Mouse (Mus musculus) lung, postnatal 4 days (tissue): ENCODE results near the gene Zfp811.
"Not testable (repeated sequence)": the region's sequence is repeated elsewhere in the genome, so short reads cannot be mapped to it uniquely, and the experiment has no call there.

Experiments used
- DNase-seq, 2 experiments: peaks; one replicate each; pipeline ENCODE4 v3.0.0; 2021

Gene Zfp811

DNA sequence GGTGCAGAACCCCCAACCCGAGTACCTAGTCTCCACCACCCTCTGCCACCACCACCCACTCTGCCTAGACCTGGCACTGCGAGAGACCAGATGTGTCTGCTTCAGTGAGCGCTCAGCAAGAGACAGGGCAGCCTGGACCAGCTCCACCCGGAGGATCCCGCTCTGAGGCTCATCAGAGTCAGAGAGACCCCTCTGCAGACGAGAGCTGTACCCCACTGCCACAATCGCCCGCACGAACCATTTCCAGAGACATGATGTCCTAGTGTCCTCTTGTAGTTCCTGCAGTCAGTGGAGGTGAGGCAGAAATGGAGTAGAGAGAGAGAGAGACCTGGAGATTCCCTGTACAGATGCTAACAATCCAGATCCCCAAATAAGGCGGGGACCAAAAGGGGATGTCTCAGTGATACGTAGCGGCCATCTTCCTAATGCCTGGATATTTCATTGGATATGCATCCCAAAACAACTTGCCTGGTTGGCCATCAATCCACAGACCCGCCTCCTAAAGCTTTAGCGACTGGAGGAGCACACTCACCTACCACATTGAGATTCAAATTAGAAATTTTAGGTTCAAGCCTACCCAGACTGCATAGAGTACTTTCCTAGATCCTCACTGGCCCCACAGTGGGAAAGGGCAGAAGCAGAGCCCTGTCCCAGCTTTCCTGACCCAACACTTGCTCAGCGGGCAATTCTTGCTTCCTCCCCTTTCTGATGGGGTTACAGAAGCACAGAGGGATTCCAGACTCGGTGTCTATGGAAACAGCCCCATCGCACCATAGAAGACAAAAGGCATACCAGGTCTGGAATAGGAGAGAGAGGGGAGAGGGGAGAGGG lies at the start of gene Zfp811:
Gene Zfp811, minus strand, starts transcription at position 388 of the 831 bp plus-strand sequence.
- DNase-seq, result peak; percentile 24 to 31

DNA sequence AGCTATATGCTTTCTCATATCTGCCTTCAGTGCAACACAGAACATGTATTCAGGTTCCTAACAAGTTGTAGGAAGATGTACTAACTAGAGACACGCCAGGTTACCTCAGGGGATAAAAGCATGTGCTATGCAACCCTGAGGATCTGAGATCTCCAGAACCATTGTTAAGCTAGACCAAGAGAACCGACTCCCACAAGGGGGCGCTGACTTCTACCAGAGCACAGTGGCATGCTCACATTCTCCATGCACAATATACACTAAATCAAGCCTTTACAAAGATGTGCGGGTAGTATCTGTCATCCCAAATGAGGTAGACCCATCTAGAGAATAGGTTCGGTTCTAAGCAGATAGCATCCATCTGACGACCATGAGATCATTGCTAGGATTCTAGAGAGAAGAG lies 47.0 kb upstream of the Zfp811 start:
- DNase-seq, result not testable (repeated sequence)

DNA sequence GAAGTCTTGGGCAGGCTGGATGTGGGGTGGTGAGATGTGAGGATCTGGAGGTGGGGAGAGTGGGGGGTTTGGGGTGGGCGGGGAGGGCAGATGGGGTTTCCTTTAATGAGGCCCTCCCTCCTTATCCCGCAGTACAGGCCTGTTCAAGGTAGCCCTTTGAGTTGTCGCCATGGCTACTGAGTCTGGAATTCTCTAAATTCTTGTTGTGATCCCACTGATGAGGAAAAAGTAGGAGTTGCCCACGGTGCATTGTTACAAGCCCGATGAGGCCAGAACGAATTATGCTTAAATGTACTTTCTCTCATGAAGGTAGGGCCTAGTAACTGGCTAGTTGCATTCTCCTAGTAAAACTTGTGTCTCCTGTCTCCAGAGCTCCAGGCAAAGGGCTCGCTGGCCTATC lies 41.9 kb upstream of the Zfp811 start:
- DNase-seq, result no peak

DNA sequence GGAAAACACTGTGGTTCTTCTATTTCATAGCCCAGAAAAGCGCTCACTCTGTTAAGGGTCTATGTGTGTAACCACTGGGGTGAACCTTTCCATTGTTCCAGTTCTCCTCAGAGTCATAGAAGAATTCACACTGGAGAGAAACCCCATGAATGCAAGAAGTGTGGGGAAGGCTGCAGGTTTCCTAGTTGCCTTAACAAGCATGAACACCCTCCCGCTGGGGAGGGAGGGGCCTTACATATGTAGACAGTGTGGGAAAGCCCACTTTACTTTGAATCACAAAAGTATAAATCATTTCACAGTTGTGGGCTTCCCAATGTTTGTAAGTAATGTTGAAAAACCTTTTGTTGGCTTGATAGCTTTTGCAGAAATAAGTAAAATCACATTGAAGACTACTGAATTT lies 31.7 kb upstream of the Zfp811 start:
- no peak for DNase-seq

DNA sequence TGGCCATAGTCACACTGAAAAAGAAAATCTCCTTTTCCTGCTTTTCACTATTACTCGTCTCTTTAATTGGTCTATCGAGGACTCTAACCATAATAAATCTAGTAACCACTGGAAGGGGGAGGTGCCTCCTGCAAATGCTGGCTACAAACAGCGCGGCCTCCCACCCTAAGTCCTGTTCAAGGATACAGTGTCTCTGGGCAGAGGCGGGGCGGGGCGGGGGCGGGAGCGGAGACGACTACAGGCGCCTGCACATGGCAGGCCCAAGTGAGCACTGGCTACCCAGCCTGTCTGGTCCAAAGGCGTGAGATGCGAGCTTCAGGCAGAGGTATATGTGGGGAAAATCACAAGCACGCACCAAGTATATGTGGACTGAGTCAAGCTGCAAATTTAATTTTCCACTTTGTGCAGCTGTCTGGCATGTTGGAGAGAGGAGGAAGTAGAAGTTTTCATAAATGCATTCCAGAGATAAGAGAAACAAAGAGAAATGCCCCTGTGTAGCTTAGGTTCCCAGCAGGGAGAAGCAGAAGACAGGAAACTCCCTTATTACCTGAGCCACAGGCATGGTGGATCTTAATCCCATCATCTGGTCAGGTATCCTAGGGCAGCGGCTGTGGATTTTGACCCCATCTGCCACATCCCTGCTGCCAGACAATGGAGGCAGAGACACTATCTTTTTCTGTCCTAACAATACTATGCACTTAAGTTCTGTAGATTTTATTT lies 29.5 kb upstream of the Zfp811 start:
- peak in 1 of 2 experiments; percentile 25 for DNase-seq

DNA sequence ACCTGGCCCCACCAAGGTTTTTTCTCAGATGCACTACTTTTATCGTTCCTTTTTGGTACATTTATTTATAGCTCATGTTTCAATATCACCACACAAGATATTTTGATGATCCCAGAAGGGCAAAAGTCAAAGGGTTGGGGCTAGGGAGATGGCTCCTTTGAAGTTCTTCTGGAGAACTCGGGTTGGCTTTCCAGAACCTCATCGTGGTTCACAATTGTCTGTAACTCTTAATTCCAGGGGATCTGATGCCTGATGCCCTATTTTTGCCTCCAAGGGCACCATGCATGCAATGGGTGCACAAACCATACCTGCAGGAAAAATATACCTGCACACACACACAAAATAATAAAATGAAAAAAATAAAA lies 20.7 kb upstream of the Zfp811 start:
- DNase-seq, result no peak

DNA sequence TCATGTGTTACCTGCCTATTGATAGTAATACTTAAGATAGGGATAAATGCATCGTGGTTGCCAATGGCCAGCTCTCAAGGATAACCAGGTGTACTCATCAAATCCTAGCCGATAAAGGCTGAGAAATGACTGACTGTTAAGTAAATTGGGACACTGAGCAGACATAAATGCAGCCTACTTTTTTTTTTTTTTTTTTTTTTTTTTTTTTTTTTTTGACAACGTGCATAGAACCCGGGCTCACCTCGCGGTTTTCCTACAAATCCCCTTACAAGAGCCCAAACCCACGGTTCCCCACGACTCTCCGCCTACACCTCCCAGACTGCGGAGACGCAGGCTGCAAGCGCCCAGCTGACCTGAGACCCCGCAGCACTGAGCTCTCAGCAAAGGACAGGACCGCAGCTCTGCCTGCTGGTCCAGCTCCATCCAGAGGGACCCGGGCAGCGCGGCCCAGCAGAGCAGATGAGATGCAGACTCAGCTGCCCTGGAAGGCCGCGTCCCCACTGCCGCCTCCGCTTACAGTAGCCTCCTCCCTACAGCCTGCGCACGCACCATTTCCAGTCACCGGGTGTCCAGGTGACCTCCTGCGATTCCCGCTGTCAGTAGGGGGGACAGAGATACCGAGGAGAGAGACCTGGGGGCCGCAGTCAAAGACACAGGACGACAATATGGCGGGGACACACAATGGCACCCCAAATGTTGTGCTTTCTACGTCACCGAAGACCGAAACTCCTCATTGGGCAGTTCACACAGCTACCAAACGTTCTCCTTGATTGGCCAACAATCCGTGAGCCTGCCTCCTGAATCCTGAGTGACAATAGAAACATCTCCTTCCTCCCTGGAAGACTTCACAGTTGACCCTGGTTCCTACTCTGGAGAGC lies 20.0 kb upstream of the Zfp811 start, which contains the start of gene Zfp799:
Gene Zfp799, minus strand, starts transcription at position 722 of the 878 bp plus-strand sequence.
- peak; percentile 71 to 78 for DNase-seq

DNA sequence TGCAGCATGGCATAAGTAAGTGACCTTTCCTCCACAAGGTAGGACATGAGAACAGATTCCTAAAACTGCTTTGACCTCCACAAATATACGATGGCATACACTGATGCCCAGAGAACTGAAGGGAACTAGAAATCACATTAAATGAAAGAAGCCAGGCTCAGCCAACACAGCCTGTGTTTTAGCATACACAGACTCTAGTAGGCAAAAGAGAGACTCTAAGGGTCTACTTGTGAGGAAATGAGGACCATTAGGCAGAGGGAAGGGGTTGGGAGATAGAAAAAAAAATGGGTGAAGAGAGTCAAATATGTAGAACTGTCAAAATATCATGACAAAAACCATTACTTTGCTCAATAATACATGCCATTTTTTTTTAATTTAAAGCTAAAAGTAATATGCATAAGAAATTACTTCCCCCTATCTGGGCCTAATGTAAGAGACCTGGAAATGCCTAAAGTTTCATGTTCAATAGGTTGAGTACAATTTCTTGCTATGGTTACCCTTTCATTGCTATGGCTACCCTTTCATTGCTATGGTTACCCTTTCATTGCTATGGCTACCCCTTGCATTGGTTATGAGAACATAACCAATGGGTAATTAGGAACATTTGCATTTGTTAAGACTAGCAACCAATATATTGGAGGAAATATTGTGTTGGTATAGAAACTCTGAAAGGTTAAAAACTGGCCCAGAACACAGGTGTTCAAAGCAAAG lies 6.5 kb upstream of the Zfp811 start:
- no peak for DNase-seq

DNA sequence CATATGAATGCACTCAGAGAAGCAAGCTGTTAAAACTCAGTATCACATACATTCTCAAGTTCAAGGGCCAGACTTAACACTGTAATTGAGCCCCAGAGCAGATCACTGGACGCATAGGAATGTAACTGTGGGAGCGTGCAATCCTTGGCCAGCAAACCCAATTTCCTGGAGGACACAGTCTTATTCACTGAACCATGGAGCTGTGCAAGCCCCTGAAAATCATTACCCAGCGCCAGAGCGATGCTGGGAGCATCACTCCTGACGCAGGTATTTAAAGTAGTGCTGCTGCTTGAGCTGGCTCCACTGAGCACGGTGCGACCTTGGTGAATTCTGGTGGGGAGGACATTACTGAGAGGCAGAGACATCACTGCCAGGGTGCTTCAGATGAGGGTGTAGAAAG lies 4.4 kb upstream of the Zfp811 start:
- DNase-seq, result no peak

DNA sequence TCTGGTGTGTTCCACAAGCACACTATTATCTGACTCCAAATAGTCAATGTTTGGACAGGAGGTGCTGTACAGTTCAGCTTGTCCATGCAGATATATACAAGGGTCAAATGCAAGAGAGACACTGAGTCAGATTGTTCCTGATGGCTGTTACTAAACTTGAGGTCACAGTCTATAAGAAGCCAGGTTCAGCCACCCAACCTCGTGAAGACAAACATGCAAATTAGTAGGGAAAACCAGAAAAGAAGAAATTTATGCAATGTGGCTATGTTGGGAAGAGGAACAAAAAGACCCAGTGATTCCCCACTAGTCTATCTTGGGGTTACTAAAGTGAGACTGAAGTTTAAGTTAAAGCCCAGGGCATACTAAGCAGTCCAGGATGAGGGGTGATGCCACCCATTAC lies 917 bp upstream of the Zfp811 start:
- DNase-seq, result no peak

DNA sequence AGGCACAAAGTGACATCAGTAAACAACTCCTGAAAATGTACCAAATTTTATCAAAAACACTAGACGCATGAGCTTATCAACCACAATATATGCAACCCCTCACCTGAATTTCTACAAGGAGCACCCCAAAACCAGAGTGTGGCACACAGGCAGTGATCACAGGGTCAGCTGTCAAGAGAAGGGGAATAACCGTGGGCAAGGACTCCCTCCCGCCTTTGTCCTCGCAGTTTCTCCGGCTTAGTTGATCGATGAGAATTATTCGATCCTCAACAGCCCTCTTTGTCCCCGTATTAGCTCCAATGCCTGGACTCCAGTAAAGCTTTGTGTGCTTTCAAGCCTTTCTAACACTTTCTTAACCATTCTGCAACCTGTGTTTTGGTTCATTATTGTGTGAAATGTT lies 810 bp downstream of the Zfp811 start:
- DNase-seq, result no peak

DNA sequence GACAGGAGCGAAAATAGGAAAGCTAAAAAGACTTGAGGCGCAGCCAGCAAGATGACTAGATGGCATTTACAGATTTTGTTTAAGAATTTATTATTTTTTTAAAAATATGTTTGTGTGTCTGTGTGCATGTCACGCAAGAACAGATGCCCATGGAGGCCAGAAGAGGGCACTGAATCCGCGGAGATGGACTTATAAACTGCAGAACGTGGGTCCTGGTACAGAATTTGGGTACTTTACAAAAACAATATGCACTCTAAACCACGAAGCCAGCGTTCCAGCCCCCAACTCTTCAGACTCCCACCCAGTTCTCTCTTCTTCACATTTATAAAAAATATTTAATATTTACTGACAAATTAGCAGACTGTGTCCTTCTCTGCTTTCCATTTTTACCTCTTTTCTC lies 20.5 kb downstream of the Zfp811 start:
- DNase-seq, result no peak

DNA sequence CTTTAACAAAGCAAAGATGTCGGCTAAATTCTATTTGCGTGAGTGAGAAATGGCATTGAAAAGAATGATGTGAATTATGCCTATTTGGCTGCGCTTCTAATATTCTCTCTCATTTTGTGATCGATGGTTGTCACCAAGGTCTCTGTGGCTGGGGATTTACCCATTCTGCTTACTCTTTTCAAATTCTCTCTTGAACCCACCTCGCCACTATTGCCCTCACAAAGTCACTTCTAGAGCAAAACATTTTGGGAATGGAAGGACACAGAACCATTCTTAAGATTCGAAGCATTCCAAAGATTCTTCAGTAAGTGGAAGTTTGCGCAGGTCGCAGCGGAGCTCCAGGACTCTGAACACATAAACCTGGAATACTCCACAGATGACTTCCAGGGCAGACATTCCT lies 21.2 kb downstream of the Zfp811 start:
- no peak for DNase-seq

DNA sequence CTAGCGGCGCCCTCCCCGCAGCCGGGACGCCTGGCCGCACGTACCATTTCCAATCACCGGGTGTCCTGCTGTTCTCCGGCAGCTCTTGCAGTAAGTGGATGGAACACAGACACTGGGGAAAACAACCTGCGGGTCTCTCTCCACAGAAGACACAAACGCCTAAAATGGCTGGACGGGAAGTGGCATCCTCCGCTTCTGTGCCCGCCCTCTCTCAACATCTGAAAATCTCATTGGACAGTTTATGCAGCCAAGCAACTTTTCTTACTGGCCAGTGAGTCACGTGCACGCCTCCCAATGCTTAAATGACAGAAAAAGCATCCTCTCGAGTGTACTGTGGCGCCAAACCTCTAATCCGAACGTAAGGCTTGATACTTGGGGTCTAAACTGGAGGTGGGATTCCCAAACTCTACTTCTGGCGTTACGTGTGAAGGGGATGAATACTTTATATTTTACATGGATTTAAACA lies 21.6 kb downstream of the Zfp811 start, which contains the start of gene Zfp871:
Gene Zfp871, minus strand, starts transcription at position 194 of the 466 bp plus-strand sequence.
- peak; percentile 87 to 90 for DNase-seq

DNA sequence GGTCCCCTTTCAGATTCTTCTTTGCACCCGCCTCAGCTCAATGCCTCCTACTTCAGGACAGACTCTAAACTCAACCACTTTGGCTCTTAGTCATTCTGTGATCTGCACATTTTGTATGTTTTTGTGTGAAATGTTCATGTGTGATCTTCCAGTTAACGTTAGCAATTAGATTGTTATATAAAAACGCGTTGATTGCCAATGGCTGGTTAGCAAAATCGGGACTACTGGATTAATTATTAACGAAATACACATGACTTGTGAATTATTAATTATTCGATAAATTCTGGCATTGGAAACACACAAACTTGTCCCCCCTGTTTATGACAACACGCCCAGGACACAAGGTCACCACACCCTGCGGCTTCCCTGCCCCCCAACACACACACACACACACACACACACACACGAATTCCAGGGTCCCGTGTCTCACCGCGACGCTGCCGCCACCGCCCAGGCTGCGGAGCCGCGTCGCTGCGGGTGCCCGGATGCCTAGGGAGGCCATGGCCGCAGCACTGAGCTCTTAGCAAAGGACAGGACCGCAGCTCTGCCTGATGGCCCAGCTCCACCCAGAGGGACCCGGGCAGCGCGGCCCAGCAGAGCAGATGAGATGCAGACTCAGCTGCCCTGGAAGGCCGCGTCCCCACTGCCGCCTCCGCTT lies 22.2 kb downstream of the Zfp811 start:
- no peak for DNase-seq

DNA sequence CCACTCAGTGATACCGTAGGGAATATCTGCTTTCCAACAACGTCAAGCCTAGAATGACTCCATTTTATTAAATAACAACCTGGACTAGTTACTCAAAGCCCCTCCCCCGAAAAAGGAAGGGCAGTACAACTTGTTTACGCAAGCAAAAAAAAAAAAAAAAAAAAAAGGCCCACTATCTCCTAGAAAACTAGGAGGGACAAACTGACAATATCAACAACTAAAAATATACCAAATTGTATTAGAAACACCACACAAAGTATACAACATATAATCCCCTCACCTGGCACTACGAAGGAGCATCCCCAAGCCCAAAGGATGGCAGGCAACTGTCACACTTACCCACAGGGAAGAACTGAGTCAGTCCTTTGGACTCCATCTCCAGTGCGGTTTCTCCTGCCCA lies 22.8 kb downstream of the Zfp811 start:
- DNase-seq, result no peak

DNA sequence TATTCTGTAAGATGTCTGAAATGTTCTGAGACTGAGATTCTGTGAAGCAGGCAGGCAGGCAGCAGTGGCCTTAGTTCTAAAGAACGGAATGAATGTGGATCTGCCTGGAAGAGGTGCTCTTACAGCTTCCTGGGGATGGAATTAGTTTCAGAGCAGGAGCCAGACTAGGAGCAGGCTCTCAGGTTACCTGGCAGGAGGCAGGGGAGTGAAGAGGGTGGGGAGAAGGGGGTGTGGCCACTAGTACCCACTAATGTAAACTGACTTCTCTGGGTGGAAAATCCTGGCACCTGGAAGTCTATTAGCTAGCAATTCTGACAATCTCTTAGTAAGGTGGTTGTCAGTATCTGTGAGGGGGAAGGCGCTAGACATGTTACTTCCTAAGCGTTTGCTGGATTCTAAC lies 24.1 kb downstream of the Zfp811 start:
- DNase-seq, result no peak

DNA sequence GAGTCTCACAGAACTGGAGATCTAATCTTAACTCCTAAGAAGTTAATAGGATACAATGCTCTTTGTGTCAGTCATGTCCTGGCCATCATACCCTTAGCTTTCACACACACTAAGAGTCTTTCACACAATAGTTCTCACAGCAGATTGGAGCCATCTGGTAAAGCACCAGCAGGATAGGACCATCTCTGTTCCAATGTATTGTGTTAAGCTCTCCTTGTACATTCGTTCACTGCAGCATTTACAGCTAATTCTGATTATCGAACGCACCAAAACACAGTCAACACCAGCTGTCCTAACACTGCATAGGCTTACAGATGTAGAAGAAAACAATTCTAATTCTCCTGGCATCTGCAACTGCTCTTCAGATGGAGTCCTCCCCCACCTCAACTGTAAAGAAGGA lies 32.2 kb downstream of the Zfp811 start:
- no peak for DNase-seq

DNA sequence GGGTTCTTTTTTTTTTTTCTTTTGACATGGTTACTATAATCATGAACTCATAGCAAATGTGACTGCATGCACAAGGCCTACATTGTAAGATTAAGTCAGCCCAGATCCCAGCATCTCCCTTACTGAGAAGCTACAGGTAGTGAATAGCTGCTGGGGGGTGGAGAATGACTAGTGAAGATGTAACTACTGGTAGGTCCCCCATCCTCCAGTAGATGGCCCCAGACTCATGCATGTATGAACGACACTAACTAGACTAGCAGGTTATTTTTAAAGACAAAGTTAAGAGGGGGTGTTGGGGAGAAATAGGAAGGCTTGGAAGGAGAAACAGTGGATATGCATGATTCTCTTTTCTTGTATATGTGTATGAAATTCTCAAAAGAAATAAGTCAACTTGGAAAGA lies 38.5 kb downstream of the Zfp811 start:
- DNase-seq, result no peak

DNA sequence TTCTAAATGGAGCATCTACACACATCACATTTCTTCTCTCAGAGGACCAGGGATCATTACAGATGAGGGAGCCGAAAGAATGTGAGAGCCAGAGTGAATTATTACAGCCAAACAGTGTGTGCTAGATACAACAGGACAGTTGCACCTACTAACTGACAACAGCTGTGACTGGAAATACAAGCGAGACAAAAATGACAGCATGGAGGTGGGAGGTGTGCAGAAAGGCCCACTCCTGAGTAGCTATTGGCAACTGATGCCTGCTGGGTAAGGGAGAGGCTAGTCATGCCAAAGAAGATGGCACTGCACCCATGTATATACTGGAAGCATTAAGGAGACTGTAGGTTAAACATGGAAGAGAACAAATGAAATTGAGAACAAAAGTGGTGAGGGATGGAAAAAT lies 43.3 kb downstream of the Zfp811 start:
- no peak for DNase-seq

DNA sequence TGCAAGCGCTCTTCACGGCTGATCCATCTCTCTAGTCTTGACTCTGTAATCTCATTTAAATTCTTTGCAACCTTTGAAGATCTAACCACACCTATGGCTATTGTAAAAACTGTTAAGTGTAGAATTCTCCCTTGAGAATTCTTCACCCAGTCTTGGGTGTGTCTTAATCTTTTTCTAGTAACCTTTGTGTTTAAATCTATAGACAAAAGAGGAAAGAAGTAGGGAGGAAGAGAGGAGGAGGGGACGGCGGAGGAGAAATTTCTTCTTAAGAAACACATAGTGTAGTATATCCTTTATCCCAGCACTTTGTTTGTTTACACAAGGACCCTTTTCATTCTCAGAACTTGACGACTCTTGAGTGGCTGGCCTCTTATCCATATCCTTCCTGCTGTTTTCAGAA lies 52.4 kb downstream of the Zfp811 start:
- DNase-seq, result no peak

DNA sequence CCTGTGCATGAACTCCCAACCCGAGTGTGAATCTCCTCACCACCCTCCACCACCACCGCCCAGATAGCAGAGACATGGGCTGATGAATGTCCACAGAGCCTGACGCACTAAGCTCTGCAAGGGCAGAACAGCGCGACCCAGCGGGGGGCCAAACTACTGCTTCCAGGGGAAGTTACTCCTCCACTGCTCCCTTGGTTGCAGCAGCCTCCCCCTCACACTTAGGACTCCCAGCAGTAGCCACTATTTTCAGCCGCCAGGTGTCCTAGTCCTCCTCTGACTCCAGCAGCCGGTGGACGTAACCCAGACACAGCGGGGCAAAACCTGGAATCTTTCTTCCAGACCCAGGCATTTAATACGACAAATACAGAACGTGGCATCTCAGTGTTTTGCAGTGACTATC lies 56.1 kb downstream of the Zfp811 start:
- DNase-seq, result peak in 1 of 2 experiments; percentile 15
